10 mouse cellular contexts compared by ENCODE assay signal in genomic region chr6:52217895-52218642, GRCm38 (mm10). TPM values are rescaled to one million over a fixed set of nuclear protein-coding genes. Genes with fewer than 3 reads are reported as not detected.
DNase-seq lines count a peak whose midpoint lies in the region; ATAC-seq lines count a peak whose summit lies in the region.
"Had no signal": no experiment of that assay in that cellular context is flagged by ENCODE, and none has a peak within 500 bp of the region (broad histone marks: within the 10 kb centered on the region; RNA-seq: fewer than 3 reads in every experiment).

No protein-coding gene starts in this region.

- no peaks in the 10 kb centered on the region for H3K9me3 ChIP-seq in lung, embryonic 15.5 days
- no peaks in the 10 kb centered on the region for H3K9me3 ChIP-seq in neural tube, embryonic 12.5 days

- H3K9ac ChIP-seq in lung, embryonic 15.5 days: no peak overlapping the region
- peak overlapping the region; percentile 100 for H3K9ac ChIP-seq in neural tube, embryonic 12.5 days

- DNase-seq in lung, postnatal 14 days: no peak
- peak; percentile 66 for DNase-seq in kidney, adult 18-20 months
- DNase-seq in thymus, postnatal 0 days (ENCODE audit: low spot score): no peak
- no peak for DNase-seq in gastrocnemius, postnatal 36 days

- no peaks in the 10 kb centered on the region for H3K36me3 ChIP-seq in lung, embryonic 15.5 days
- no peaks in the 10 kb centered on the region for H3K36me3 ChIP-seq in neural tube, embryonic 12.5 days

- WGBS in lung, embryonic 15.5 days: 12% methylated on average over 23 of the region's 23 CpGs
- WGBS in neural tube, embryonic 12.5 days: 2% methylated on average over 23 of the region's 23 CpGs

- H3K27me3 ChIP-seq in lung, embryonic 15.5 days: peaks cover 99% of the 10 kb centered on the region
- H3K27me3 ChIP-seq in neural tube, embryonic 12.5 days (replicated peaks): no peaks in the 10 kb centered on the region
- H3K27me3 ChIP-seq: Patski had no signal

- intact Hi-C loops in gastrocnemius, postnatal 36 days (cut with DNase I): loop anchor here (10.0 kb wide), 1 partner anchor 833 kb away; no protein-coding TSS in a partner anchor

- H3K4me1 ChIP-seq in lung, embryonic 15.5 days: peaks cover 32% of the 10 kb centered on the region
- peaks cover 4% of the 10 kb centered on the region; the same call in 1 of the 2 replicates for H3K4me1 ChIP-seq in brown adipose tissue, adult 24 weeks (ENCODE audit: control insufficient read depth, insufficient read depth, insufficient read length, low read length)
- peaks cover 46% of the 10 kb centered on the region for H3K4me1 ChIP-seq in neural tube, embryonic 12.5 days

- peak overlapping the region; percentile 44 for H3K4me3 ChIP-seq in lung, embryonic 15.5 days
- peak overlapping the region; percentile 64 for H3K4me3 ChIP-seq in brown adipose tissue, adult 24 weeks (ENCODE audit: insufficient read depth, low read depth, low read length)
- H3K4me3 ChIP-seq in neural tube, embryonic 12.5 days: peak overlapping the region; percentile 82

- ATAC-seq in lung, embryonic 15.5 days (ENCODE audit: borderline replicate concordance, extremely low read depth, low FRiP score, low TSS enrichment): no peak
- no peak for ATAC-seq in neural tube, embryonic 12.5 days (ENCODE audit: low FRiP score, low read depth)
- no peak for ATAC-seq in cerebellum, adult (ENCODE audit: insufficient number of reproducible peaks, low FRiP score, low TSS enrichment)
- ATAC-seq: Patski had no signal

- no peak overlapping the region for H3K27ac ChIP-seq in lung, embryonic 15.5 days
- H3K27ac ChIP-seq in brown adipose tissue, adult 24 weeks (replicated peaks; ENCODE audit: low read depth, low read length): 0 out of 2 replicates have a peak overlapping the region, but pooled peaks have one; percentile 4
- H3K27ac ChIP-seq in neural tube, embryonic 12.5 days: peak overlapping the region; percentile 99

- peak overlapping the region; percentile 69 for H3K4me2 ChIP-seq in lung, embryonic 15.5 days
- peak overlapping the region; percentile 99 for H3K4me2 ChIP-seq in neural tube, embryonic 12.5 days (replicated peaks)

RNA-seq across cellular contexts. Expression of gene Hoxa7, which starts 3.6 kb away (rescaled TPM):
- 4.9 and 5.5 TPM in 2 replicates for polyA plus RNA-seq in lung, embryonic 15.5 days (2015; fragmentation: Nextera tagmentation; extraction: Ambion mirVana)
- polyA plus RNA-seq in brown adipose tissue, adult 24 weeks (2012; ENCODE audit: insufficient read depth, insufficient read length, missing spikeins): 11.4 and 11.5 TPM in 2 replicates
- polyA plus RNA-seq in neural tube, embryonic 12.5 days (2016; fragmentation: Nextera tagmentation; extraction: Ambion mirVana): 81.2 and 102 TPM in 2 replicates
- polyA plus RNA-seq in thymus, postnatal 0 days (2015; fragmentation: Nextera tagmentation; extraction: Ambion mirVana): 0.71 and 1.4 TPM in 2 replicates
- total RNA-seq in gastrocnemius, postnatal 36 days (2021): 1 to 10 TPM; 3.7 to 4.0 TPM

RNA-seq across cellular contexts. Expression of gene Gm28308, which starts 4.9 kb away (rescaled TPM):
- not detected in 2 replicates for polyA plus RNA-seq in lung, embryonic 15.5 days (2015; fragmentation: Nextera tagmentation; extraction: Ambion mirVana)
- polyA plus RNA-seq in brown adipose tissue, adult 24 weeks (2012; ENCODE audit: insufficient read depth, insufficient read length, missing spikeins): not detected in 2 replicates
- polyA plus RNA-seq in neural tube, embryonic 12.5 days (2016; fragmentation: Nextera tagmentation; extraction: Ambion mirVana): not detected in 2 replicates
- polyA plus RNA-seq in thymus, postnatal 0 days (2015; fragmentation: Nextera tagmentation; extraction: Ambion mirVana): not detected in 2 replicates
- total RNA-seq in gastrocnemius, postnatal 36 days (2021): under 1 TPM in 1 of 2 experiments, not detected in 1; 0.71 TPM
- polyA plus RNA-seq: liver, embryonic 16.5 days had no signal

RNA-seq across cellular contexts. Expression of gene Hoxa3, which starts 4.9 kb away (rescaled TPM):
- polyA plus RNA-seq in lung, embryonic 15.5 days (2015; fragmentation: Nextera tagmentation; extraction: Ambion mirVana): 7.5 and 9.4 TPM in 2 replicates
- 4.7 and 5.4 TPM in 2 replicates for polyA plus RNA-seq in brown adipose tissue, adult 24 weeks (2012; ENCODE audit: insufficient read depth, insufficient read length, missing spikeins)
- 21.1 and 25.1 TPM in 2 replicates for polyA plus RNA-seq in neural tube, embryonic 12.5 days (2016; fragmentation: Nextera tagmentation; extraction: Ambion mirVana)
- polyA plus RNA-seq in thymus, postnatal 0 days (2015; fragmentation: Nextera tagmentation; extraction: Ambion mirVana): 1.1 and 1.2 TPM in 2 replicates
- 1 to 10 TPM; 1.9 to 2.2 TPM for total RNA-seq in gastrocnemius, postnatal 36 days (2021)

RNA-seq across cellular contexts. Expression of gene Hoxa6, which starts 9.5 kb away (rescaled TPM):
- 2.9 and 3.1 TPM in 2 replicates for polyA plus RNA-seq in lung, embryonic 15.5 days (2015; fragmentation: Nextera tagmentation; extraction: Ambion mirVana)
- polyA plus RNA-seq in brown adipose tissue, adult 24 weeks (2012; ENCODE audit: insufficient read depth, insufficient read length, missing spikeins): not detected in 2 replicates
- 34.7 and 34.9 TPM in 2 replicates for polyA plus RNA-seq in neural tube, embryonic 12.5 days (2016; fragmentation: Nextera tagmentation; extraction: Ambion mirVana)
- not detected in 2 replicates for polyA plus RNA-seq in thymus, postnatal 0 days (2015; fragmentation: Nextera tagmentation; extraction: Ambion mirVana)
- total RNA-seq in gastrocnemius, postnatal 36 days (2021): 1 to 10 TPM; 1.3 to 1.8 TPM
- polyA plus RNA-seq: liver, embryonic 16.5 days had no signal

RNA-seq across cellular contexts. Expression of gene Hoxa9, which starts 12.8 kb away (rescaled TPM):
- polyA plus RNA-seq in lung, embryonic 15.5 days (2015; fragmentation: Nextera tagmentation; extraction: Ambion mirVana): 0.16 and 0.29 TPM in 2 replicates
- polyA plus RNA-seq in brown adipose tissue, adult 24 weeks (2012; ENCODE audit: insufficient read depth, insufficient read length, missing spikeins): 1.7 TPM in 1 of 2 replicates, not detected in the other
- polyA plus RNA-seq in neural tube, embryonic 12.5 days (2016; fragmentation: Nextera tagmentation; extraction: Ambion mirVana): 124 and 131 TPM in 2 replicates
- 0.62 and 0.81 TPM in 2 replicates for polyA plus RNA-seq in thymus, postnatal 0 days (2015; fragmentation: Nextera tagmentation; extraction: Ambion mirVana)
- total RNA-seq in gastrocnemius, postnatal 36 days (2021): 1 to 10 TPM; 3.9 to 6.8 TPM
